Mouse (Mus musculus): Measurements from ENCODE around the gene Hydin. TPM values are rescaled to one million over a fixed set of nuclear protein-coding genes. Genes with fewer than 3 reads are reported as not detected.
"Not testable (repeated sequence)": the region's sequence is repeated elsewhere in the genome, so short reads cannot be mapped to it uniquely, and the experiment has no call there.

Hydin gene
- total RNA-seq, 1 experiment from 2014 or later = 0.07 TPM

DNA sequence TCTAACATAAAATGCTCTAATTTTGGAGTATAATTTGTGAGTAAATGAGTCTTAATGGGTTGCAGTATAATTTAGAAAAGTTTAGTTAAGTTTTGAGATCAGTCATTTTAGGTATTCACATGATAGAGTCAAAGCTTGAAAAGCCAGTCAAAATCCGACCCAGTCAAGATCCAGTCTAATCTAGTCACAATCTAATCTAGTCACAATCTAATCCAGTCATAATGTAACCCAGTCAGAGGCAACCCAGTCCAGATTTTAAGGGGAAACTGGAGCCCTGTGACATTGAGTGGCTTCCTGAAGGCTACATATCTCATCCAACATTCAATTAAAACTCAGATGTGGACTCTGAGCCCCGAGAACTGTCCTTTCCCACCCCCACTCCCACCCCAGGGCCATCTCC is 72.7 kb downstream of the Hydin start:
- no peak for DNase-seq

- no peak for DNase-seq
Observed at GRCm38 (mm10) chr8:110340090-110340703, 73.4 kb downstream of the Hydin start.

DNA sequence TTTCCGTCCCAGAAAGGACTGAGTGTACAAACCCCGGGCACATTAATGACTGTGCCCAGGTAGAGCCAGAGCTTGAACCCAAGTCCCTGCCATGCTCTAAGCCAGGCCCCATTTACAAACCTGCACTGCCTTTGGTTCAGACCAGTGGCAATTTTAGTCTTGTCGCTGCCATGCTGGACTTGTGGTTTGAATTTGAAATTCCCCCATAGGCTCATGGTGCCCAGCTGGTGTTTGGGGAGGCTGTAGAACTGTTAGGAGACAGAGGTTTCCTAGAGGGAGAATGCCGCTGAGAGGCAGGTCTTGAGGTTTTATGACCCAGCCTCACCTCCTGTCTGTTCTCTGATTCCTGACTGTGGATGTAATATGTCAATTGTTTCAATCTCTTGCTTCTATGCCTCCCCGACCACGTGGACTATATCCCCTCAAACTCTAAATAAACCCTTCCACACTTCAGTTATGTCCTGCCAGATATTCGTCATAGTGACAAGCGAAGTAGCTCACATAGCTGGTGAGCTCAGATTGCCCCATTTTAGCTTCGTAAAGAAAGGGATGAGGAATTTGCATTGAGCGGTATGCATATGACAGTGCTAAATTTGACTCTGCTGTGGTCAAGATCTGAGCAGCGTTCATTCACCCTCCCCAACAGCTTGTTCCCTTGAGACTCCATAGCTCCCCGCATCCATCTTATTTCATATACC is 79.1 kb downstream of the Hydin start:
- no peak for DNase-seq

DNA sequence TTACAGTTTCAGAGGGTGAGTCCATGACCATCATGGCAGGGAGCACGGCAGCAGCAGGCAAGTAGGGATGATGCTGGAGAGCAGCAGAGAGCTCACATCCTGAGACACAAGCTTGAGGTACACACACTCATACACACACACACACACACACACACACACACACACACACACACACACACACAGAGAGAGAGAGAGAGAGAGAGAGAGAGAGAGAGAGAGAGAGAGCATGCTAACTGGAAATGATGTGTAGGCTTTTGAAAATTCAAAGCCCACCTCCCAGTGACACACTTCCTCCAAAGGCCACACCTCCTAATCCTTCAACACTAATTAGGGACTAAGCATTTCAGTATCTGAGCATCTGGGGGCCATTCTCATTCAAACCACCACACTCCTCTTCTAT is 80.1 kb downstream of the Hydin start:
- no peak for DNase-seq

DNA sequence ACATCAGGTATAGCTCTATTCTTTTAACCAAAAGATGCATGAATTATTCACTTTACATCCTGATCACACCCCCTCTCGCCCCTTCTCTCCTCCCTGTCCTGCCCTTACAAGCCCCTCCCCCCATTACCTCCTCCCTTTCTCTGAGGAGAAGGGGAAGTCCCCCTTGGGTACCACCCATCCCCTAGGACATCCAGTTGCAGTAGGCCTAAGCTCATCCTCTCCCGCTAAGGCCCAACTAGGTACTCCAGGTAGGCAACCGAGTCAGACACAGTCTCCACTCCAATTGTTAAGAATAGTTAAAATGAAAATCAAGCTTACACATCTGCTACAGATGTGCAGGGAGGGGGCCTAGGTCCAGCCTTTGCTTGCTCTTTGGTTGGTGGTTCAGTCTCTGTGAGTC is 83.9 kb downstream of the Hydin start:
- DNase-seq = no peak

DNA sequence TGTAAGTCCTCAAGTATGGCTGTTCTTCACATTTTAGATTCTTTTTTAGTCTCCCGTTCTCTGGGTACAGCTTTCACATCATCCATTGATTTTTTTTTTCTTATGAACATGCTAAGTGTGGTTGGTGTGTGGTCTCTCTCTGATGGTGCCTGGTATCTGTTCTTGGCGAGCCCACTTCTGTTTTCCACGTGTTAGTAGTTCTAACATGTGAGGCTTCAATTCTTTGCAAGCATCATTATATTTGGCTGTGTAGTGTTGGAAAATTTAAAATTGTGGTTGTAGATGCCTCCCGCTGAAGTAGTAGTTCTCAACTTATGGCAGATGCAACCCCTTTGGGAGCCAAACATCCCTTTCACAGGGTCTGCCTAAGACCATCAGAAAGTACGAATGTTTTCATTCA is 85.1 kb downstream of the Hydin start:
- DNase-seq = no peak

GRCm38 (mm10) chr8:110362975-110363374 is 96.2 kb downstream of the Hydin start:
- no peak for DNase-seq

DNA sequence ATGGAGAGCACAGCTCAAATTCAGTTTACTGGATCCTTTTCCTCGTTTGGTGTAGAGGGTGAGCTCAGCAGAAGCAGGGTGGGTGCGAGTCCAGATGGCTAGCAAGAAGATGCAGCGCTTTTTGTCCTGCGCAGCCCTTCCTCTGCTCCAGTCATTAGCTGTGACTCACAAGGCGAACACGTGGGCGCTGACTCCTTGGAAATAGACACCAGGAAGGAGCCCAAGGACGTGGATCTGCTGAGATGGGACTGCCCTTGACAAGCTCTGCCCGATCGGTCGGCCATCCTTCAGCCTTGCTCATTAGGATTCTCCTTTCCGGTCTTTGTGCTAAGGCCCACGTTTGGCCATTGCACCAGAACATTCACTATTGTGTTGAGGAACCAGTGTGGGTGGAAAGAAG is 106.1 kb downstream of the Hydin start:
- DNase-seq = peak; percentile 74

GRCm38 (mm10) chr8:110373695-110374094 is 106.9 kb downstream of the Hydin start:
- no peak for DNase-seq

- no peak for DNase-seq
Observed at GRCm38 (mm10) chr8:110382751-110383150, 116.0 kb downstream of the Hydin start.

DNA sequence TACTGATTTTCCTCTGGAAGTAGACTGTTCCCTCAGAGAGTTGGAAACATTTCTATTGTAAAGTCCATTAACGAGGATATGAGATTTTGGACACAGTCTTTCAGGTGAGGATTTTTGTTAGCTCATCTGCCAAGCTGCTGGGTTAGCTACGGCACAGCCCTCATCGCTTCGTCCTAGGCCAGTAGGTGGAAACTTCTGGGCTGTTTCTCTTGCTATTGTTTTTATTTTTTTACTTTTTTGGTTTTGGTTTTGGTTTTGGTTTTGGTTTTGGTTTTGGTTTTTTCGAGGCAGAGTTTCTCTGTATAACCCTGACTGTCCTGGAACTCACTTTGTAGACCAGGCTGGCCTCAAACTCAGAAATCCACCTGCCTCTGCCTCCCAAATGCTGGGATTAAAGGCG is 117.9 kb downstream of the Hydin start:
- DNase-seq = not testable (repeated sequence)

DNA sequence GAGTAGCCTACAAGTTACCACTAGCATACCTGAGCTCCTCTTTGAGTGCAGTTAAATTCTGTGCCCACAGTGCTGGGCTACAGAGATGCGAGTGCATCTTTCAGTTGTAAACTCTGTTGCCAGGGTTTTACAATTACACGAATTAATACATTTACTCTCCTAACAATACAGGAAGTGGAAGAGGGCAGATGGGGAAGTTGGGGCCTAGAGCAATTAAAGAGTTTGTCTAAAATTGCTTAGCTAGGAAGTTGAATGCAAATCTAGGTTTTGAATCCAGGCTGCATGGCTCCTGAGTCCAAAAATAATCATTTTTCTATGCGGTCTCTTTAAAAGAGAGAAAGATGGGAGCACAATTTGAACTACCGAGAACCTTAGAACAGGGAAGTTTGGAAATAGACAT is 128.9 kb downstream of the Hydin start:
- no peak for DNase-seq

GRCm38 (mm10) chr8:110400536-110400935 is 133.8 kb downstream of the Hydin start:
- DNase-seq = peak; percentile 24

DNA sequence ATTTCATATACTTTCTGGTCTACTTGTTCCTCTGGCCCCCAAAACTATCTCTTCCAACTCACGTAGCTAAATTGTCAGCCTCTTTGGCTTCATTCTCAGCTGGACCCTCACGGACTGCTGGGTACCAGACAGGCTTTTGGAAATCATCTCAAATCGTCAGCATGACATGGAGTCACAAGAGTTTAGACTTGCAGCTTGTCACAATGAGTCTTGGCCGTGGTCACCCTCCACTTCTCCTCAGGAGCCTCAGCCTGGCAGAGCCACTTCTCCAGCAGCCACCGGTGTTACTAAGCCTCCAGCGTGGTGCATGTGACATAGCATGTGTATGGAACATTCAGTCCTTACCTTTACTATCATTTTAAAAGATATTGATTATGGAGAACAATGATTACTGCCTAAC is 135.5 kb downstream of the Hydin start:
- DNase-seq = no peak

DNA sequence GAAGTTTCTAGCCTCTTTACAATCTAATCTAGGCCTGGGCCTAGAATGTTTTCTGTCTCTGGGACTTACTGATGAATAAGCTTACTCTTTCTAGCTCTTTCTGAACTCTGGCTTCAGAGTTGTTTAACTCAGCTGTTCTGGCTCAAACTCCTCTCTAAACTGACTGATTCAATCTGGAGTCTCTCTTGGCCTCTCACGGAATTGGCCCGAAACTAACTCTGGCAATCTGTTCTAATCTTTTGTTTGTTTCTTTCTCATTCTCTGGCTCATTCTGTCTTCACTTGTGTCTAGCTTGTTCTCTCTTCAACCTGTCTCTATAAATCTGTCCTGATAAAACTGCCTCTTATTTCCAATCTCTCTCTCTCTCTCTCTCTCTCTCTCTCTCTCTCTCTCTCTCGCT is 137.7 kb downstream of the Hydin start:
- DNase-seq = no peak

- no peak for DNase-seq
Observed at GRCm38 (mm10) chr8:110415121-110415520, 148.3 kb downstream of the Hydin start.

DNA sequence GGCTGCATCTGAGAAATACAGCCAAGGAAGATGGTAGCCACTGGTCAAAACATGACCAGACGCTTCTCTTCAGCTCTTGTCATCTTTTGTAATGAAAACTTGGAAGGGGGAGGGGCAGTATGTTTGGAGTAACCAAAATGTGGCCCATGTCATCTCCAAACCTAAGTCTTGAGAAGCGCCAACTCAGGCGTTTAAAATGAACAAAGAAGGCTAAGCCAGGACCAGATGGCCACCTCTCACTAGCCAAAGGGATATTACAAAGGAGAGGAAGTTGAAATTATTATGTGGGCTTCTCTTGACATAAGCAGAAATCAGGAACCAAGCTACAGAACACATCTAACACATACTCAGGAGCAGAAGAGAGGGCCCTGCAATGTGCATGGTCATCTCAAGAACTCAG is 150.2 kb downstream of the Hydin start:
- DNase-seq = no peak

- no peak for DNase-seq
Observed at GRCm38 (mm10) chr8:110417801-110418200, 151.0 kb downstream of the Hydin start.

DNA sequence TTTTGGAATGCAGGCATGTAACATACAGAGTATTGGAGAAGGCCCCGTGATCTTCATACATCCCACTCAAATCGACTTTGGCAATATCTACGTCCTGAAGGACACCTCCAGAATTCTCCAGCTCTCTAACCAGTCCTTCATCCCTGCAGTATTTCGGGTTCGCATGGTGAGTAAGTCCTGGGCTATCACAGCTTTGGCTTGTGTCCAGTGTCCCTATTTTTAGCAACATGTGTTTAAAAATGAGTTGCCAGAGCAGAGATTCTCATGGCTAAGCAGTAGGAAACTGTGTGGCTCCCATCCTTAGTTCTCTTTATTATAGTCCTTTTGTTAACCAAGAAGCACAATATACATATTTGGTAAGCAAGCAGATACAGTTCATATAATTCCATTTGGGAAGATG is 152.9 kb downstream of the Hydin start:
- peak; percentile 50 for DNase-seq

GRCm38 (mm10) chr8:110420221-110420620 is 153.4 kb downstream of the Hydin start:
- DNase-seq = no peak

- DNase-seq = peak; percentile 34
Observed at GRCm38 (mm10) chr8:110424146-110424545, 157.4 kb downstream of the Hydin start.

DNA sequence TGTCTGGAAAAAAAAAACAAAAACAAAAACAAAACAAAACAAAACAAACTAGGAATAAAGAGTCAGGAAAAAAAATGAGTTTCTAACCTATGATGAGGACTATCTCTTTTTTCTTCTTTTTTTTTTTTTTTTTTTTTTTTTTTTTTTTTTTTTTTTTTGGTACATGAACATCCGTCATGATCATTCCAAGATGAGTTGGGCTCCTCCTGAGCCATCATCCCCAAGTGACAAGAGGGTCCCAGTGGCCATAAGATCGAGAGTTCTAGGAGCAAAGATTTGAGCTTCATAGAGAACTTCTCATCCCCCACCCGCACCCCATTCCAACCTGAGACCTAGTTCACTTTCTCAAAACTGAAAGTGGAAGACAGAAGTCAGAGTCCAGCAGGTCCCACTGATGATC is 164.6 kb downstream of the Hydin start:
- DNase-seq = no peak

DNA sequence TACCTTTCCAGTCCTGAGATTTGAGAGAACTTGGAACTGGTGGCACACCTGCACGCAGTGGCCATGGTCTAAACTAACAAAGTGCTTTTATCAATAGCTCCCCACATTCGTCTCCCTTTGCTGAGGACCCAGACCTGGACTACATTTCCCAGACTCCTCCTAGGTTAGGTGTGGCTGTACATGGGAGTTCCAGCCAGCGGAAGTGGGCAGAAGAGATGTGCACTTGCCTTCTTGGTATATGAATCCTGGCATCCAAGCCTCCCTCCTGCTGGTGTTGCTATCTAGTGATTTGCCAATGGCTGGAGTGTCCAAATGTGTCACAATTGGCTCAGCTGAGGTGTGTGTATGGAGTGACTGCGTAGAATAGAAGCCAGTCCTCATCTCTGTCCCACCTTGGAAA is 173.8 kb downstream of the Hydin start:
- no peak for DNase-seq

DNA sequence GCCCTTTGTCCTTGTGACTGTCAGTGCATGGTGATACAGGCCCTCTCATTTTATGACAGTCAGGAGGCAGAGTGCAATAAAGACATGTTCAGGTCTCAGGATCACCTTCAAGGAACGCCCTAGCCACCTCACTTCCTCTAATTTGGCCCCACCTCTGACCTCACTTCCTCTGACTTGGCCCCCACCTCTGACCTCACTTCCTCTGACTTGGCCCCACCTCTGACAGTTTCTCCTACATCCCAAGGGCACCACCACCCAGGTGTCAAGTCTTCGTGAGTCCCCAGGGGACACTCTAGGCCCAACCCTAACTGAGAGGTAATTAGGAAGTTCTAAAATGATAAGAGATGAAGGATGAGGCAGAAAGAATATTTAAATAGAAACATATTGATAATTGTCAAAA is 177.5 kb downstream of the Hydin start:
- DNase-seq = no peak

All from adrenal gland, postnatal 14 days (tissue).